Mouse (Mus musculus) liver, embryonic 14.5 days (tissue): ENCODE measurements around the gene Krtap1-5.

ENCODE experiments used
- CTCF ChIP-seq: IDR thresholded peaks from 2 replicates; pipeline ENCODE4 v1.5.1; 2016; ENCODE audit warnings: antibody characterized with exemption, low read depth, control low read depth
- EP300 ChIP-seq: IDR thresholded peaks from 2 replicates; pipeline ENCODE4 v1.6.1; 2016; ENCODE audit warnings: antibody characterized with exemption, low read depth

DNA sequence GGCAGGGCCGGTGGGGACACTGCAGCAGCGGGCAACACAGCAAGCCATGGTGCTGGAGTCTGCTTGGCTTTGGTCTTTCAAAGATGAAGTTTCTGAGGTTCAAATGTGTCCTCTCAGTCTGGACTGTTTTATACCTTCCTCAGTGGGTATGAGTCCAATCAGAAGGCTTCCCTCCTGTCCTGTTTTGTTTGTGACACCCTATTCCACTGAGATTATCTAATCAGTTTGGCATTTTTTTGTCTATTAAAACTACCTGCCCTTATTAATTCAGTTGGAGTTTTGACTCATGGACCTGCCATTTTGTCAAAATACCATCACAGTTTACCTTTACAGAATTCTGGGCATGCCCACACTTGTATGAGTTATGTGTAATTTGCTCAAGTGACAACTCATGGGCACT is 24.1 kb downstream of the Krtap1-5 start, which contains the start of gene Krtap3-2:
- TF ChIP-seq CTCF (no peak), EP300 (no peak)
